Mouse (Mus musculus) megakaryocyte, embryonic 14.5 days (primary cell): ENCODE data around the gene Tmcc3. TPM values are rescaled to one million over a fixed set of nuclear protein-coding genes. Genes with fewer than 3 reads are reported as not detected.

Experiments used
- H3K27me3 ChIP-seq: replicated peaks from 2 replicates; pipeline ENCODE3; 2012; ENCODE audit warnings: inconsistent platforms
- H3K36me3 ChIP-seq: replicated peaks from 2 replicates; pipeline ENCODE3; 2012; ENCODE audit warnings: low read length, inconsistent platforms, mixed read lengths
- H3K4me1 ChIP-seq: 2 replicates; pipeline ENCODE4 v1.6.1; 2012; ENCODE audit warnings: inconsistent platforms
- H3K4me3 ChIP-seq: replicated peaks from 2 replicates; pipeline ENCODE3; 2012; ENCODE audit warnings: moderate library complexity, mild to moderate bottlenecking, inconsistent platforms
- H3K9me3 ChIP-seq: 2 replicates; pipeline ENCODE4 v1.6.1; 2012; ENCODE audit warnings: inconsistent platforms
- FLI1 ChIP-seq: IDR thresholded peaks from 2 replicates; pipeline ENCODE4 v1.6.1; 2012; ENCODE audit warnings: low read length, inconsistent platforms, mixed read lengths
- GATA1 ChIP-seq: IDR thresholded peaks from 3 replicates; pipeline ENCODE4 v1.6.1; 2012; ENCODE audit warnings: mixed read lengths, low read length, inconsistent platforms, borderline replicate concordance
- polyA plus RNA-seq: library from polyadenylated mRNA; stranded (reverse); fragments of >175 nt; gene quantifications from 2 replicates; pipeline ENCODE4 v1.2.3, GENCODE M21; 2012; ENCODE audit warnings: low replicate concordance; ENCODE audit not compliant: insufficient read depth

Tmcc3 gene
- polyA plus RNA-seq, 1 experiment = 0.84 TPM

- Histone ChIP-seq H3K4me3 (peak overlapping the region; percentile 38), H3K9me3 (peaks cover 13% of the 10 kb centered on the region), H3K27me3 (peaks cover 3% of the 10 kb centered on the region), H3K4me1 (no peaks in the 10 kb centered on the region), H3K36me3 (no peaks in the 10 kb centered on the region)
- TF ChIP-seq GATA1 (no peak), FLI1 (no peak)
These were observed 121.2 kb downstream of the Tmcc3 start for GRCm38 (mm10) chr10:94432933-94433332.

GRCm38 (mm10) chr10:94433901-94434300 lies 122.2 kb downstream of the Tmcc3 start:
- H3K4me3 ChIP-seq = no peak overlapping the region
- H3K4me1 ChIP-seq = no peaks in the 10 kb centered on the region
- H3K36me3 ChIP-seq = no peaks in the 10 kb centered on the region
- H3K27me3 ChIP-seq = peaks cover 3% of the 10 kb centered on the region
- H3K9me3 ChIP-seq = peaks cover 13% of the 10 kb centered on the region
- TF ChIP-seq GATA1 (no peak), FLI1 (no peak)

- no peaks in the 10 kb centered on the region for H3K36me3 ChIP-seq
- no peaks in the 10 kb centered on the region for H3K9me3 ChIP-seq
- no peaks in the 10 kb centered on the region for H3K4me1 ChIP-seq
- no peak overlapping the region for H3K4me3 ChIP-seq
- no peak for TF ChIP-seq GATA1
- no peak for TF ChIP-seq FLI1
- H3K27me3 ChIP-seq = peaks cover 1% of the 10 kb centered on the region
These were observed 131.0 kb downstream of the Tmcc3 start for GRCm38 (mm10) chr10:94442725-94443124.

GRCm38 (mm10) chr10:94443453-94443852 lies 131.7 kb downstream of the Tmcc3 start:
- no peaks in the 10 kb centered on the region for H3K4me1 ChIP-seq
- H3K4me3 ChIP-seq = peak overlapping the region; percentile 11
- no peaks in the 10 kb centered on the region for H3K36me3 ChIP-seq
- no peak for TF ChIP-seq GATA1
- no peak for TF ChIP-seq FLI1
- peaks cover 1% of the 10 kb centered on the region for H3K27me3 ChIP-seq
- no peaks in the 10 kb centered on the region for H3K9me3 ChIP-seq

- H3K4me1 ChIP-seq = no peaks in the 10 kb centered on the region
- no peak for TF ChIP-seq GATA1
- TF ChIP-seq FLI1 = no peak
- H3K4me3 ChIP-seq = no peak overlapping the region
- H3K36me3 ChIP-seq = no peaks in the 10 kb centered on the region
- H3K9me3 ChIP-seq = no peaks in the 10 kb centered on the region
- peaks cover 1% of the 10 kb centered on the region for H3K27me3 ChIP-seq
These were observed 133.4 kb downstream of the Tmcc3 start for GRCm38 (mm10) chr10:94445192-94445591.

- Histone ChIP-seq H3K27me3 (peaks cover 3% of the 10 kb centered on the region), H3K9me3 (no peaks in the 10 kb centered on the region), H3K36me3 (no peaks in the 10 kb centered on the region), H3K4me3 (no peak overlapping the region), H3K4me1 (no peaks in the 10 kb centered on the region)
- TF ChIP-seq FLI1 (no peak), GATA1 (no peak)
These were observed 134.7 kb downstream of the Tmcc3 start for GRCm38 (mm10) chr10:94446379-94447008.

- no peak overlapping the region for H3K4me3 ChIP-seq
- TF ChIP-seq GATA1 (no peak), FLI1 (no peak)
- peaks cover 2% of the 10 kb centered on the region for H3K27me3 ChIP-seq
- H3K4me1 ChIP-seq = no peaks in the 10 kb centered on the region
- peaks cover 2% of the 10 kb centered on the region; the same call in 1 of the 2 replicates for H3K9me3 ChIP-seq
- no peaks in the 10 kb centered on the region for H3K36me3 ChIP-seq
These were observed 137.9 kb downstream of the Tmcc3 start for GRCm38 (mm10) chr10:94449676-94450075.

GRCm38 (mm10) chr10:94450781-94451180 lies 139.0 kb downstream of the Tmcc3 start:
- peaks cover 7% of the 10 kb centered on the region; the same call in 1 of the 2 replicates for H3K9me3 ChIP-seq

GRCm38 (mm10) chr10:94457454-94457853 lies 145.7 kb downstream of the Tmcc3 start:
- Histone ChIP-seq H3K9me3 (peaks cover 16% of the 10 kb centered on the region), H3K4me1 (no peaks in the 10 kb centered on the region), H3K4me3 (peak overlapping the region; percentile 15), H3K27me3 (peaks cover 4% of the 10 kb centered on the region), H3K36me3 (no peaks in the 10 kb centered on the region)
- TF ChIP-seq GATA1 (no peak), FLI1 (no peak)

More at GRCm38 (mm10) chr10:94450781-94451180, 139.0 kb downstream of the Tmcc3 start:
- H3K27me3 ChIP-seq = peaks cover 2% of the 10 kb centered on the region
- no peaks in the 10 kb centered on the region for H3K36me3 ChIP-seq
- TF ChIP-seq GATA1 = no peak
- TF ChIP-seq FLI1 = no peak
- no peaks in the 10 kb centered on the region for H3K4me1 ChIP-seq
- H3K4me3 ChIP-seq = no peak overlapping the region

- TF ChIP-seq GATA1 (no peak), FLI1 (no peak)
- Histone ChIP-seq H3K4me3 (no peak overlapping the region), H3K9me3 (peaks cover 16% of the 10 kb centered on the region), H3K27me3 (peaks cover 4% of the 10 kb centered on the region), H3K4me1 (no peaks in the 10 kb centered on the region), H3K36me3 (no peaks in the 10 kb centered on the region)
These were observed 146.9 kb downstream of the Tmcc3 start for GRCm38 (mm10) chr10:94458690-94459089.

GRCm38 (mm10) chr10:94461378-94461777 lies 149.6 kb downstream of the Tmcc3 start:
- TF ChIP-seq FLI1 = no peak
- TF ChIP-seq GATA1 = no peak

More at GRCm38 (mm10) chr10:94461378-94461777, 149.6 kb downstream of the Tmcc3 start:
- peaks cover 10% of the 10 kb centered on the region for H3K9me3 ChIP-seq
- peaks cover 7% of the 10 kb centered on the region for H3K27me3 ChIP-seq
- no peaks in the 10 kb centered on the region for H3K4me1 ChIP-seq
- no peak overlapping the region for H3K4me3 ChIP-seq
- no peaks in the 10 kb centered on the region for H3K36me3 ChIP-seq
